Mouse (Mus musculus): ENCODE measurements around the gene Nr3c2.

Nr3c2 gene

DNA sequence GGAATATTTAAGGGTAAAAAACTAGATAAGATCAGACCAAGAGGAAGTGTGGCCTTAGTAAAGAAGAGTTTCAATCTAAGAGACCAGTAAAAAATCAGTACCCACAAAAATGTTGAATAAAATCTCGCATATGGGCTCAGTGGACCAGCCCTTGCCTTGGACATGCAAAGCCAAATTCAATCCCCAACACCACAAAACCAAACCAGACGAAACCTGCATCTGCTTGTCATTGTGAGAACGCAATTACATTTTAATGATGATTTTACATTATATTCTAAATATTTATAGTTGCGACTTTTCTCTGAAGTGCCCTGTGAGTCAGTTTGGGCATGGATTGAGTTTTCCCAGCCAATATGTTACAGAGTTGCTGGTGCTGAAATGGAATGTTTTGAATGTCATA lies 183.4 kb downstream of the Nr3c2 start:
- DNase-seq, result no peak

- DNase-seq, result no peak
Measured at GRCm38 (mm10) chr8:77086036-77086435, 186.8 kb downstream of the Nr3c2 start.

DNA sequence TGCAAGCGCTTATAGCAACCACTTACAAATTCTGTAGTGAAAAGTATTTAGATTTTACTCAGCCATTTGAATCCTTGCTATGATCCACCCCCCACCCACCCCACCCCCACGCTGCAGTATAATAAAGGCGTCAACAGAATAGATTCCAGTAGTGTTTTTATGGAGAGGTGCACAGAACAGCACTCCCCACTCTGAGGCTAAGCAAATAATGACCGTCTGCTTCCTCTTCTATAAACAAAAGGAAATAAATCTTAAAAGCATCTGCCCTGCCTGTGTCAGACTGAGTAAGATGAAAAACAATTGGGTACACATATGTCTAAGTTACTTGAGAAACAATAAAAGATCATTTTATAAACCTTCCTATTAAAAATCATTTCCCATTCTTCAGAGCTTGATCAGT lies 197.5 kb downstream of the Nr3c2 start:
- no peak for DNase-seq

- DNase-seq, result no peak
Measured at GRCm38 (mm10) chr8:77098101-77098500, 198.9 kb downstream of the Nr3c2 start.

DNA sequence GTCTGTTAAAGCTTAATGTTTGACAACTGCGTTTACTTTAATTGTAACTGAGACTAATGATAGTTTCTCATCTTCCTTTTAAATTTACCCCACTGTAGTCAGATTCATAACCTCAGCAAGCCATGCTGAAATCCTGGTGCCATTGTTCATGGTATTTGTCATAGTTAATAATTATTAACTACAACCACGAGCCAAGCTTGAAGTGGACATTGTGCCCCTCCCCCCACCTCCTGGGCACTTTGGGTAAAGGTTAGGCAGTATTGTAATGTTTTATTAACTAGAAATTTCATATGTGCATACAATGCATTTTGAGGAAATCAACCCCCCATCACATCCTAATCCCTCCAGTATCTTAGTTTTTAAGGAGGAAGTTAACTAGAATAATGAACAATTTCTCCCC lies 201.1 kb downstream of the Nr3c2 start:
- DNase-seq, result no peak

DNA sequence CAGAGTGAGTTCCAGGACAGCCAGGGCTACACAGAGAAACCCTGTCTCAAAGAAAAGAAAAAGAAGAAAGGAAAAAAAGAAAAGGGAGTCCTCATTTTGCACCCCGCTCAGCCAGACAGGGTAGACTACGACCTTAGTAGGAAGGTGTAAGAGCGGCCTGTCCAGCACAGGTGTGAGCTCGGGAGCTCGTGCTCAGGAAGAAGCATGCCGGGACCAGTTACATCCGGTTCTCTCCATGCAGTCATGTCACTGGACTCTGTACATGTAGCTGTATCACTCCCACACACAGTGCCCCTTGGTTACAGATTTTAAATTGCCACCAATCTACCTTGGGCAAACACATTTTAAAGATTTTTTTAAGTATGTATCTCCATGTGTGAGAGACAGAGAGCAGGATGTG lies 203.6 kb downstream of the Nr3c2 start:
- DNase-seq, result no peak

GRCm38 (mm10) chr8:77112719-77113118 lies 213.5 kb downstream of the Nr3c2 start:
- DNase-seq, result no peak

GRCm38 (mm10) chr8:77114769-77115168 lies 215.5 kb downstream of the Nr3c2 start:
- no peak for DNase-seq

DNA sequence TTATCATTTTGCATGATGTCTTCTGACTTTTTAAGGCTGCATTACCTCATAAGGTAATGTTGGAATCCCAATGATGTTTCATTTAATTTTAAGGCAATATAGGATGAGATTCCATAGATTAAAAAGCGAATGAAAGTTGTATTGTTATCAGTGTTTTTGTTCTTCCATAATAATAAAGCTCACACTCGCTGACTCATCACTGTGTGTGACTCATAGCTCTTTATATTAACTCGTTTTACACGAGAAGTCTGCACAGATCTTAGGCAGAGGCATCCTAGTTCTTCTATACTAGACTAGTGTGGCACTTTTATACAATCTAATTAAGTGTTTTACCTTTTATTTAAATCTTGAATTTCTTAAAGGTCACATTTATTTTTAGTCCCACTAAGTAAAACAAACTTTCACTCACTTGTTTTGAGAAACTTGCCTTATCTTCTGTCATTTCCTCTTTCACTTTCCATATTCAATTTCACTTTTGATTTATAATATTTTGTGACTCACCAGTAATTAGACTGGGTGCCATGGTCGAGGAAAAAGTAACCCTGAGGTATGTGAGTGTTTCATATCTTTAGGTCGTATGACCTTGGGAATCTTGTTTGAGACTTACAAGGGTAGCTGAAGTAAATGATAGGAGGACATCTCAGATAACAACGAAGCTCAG lies 217.3 kb downstream of the Nr3c2 start:
- DNase-seq, result no peak

GRCm38 (mm10) chr8:77120810-77121570 lies 221.7 kb downstream of the Nr3c2 start:
- DNase-seq, result no peak

DNA sequence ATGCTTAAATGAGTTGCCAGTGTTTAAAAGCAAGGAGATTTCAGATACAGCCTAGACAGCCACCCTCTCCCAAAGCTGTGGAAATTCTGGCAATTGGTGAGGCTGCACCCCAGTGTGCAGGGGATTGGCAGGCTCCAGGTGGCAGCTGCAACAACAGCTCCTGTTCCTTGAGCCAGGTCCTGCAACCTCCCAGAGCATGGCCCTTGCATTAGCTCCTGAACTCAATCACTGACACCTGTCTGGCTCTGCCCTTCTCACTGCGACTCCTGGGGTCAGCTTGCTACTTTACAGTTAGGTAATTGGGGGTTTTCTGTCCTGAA lies 222.3 kb downstream of the Nr3c2 start:
- peak in 1 of 2 experiments; percentile 9 for DNase-seq

GRCm38 (mm10) chr8:77122300-77122699 lies 223.1 kb downstream of the Nr3c2 start:
- no peak for DNase-seq

DNA sequence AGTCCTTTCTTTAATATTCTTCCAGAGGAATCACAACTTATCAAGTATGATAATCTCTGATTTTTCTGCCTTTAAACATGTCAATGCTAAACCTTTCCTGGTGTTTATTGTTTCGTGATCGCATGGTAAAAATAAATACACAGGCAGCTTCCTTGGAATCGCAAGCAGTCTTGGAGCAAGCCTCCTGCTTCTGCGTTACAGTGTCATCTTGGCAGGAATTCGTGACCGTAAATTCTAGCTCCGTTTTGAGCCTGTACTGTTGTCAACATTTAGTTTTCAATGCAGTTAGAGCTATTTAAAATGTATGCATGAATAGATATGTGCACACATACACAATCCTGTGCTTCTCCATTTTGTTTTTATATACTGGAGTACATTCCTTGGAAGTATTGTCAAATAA lies 226.5 kb downstream of the Nr3c2 start:
- no peak for DNase-seq

- DNase-seq, result no peak
Measured at GRCm38 (mm10) chr8:77128006-77128405, 228.8 kb downstream of the Nr3c2 start.

GRCm38 (mm10) chr8:77132903-77133637 lies 233.8 kb downstream of the Nr3c2 start:
- DNase-seq, result no peak

- DNase-seq, result no peak
Measured at GRCm38 (mm10) chr8:77133797-77134385, 234.6 kb downstream of the Nr3c2 start.

DNA sequence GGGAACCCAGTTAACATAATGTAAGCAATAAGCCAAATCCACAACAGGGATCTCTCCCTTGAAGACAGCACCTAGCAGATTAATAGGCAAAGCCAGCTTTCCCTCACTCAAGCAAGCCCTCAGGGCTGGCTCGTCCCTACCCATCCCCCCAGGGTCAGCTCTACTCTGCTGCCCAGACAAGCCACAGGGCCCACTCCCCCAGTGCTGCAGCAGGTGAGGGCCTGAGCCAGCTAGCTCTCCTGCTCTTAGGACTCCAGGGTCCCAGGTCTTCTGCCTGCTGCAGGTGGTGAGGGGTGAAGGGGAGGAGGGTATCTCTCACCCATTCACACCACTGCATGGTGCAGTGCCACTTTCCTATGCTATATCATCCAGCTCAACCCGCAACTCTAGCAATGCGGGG lies 246.0 kb downstream of the Nr3c2 start:
- no peak for DNase-seq

GRCm38 (mm10) chr8:77154496-77154895 lies 255.3 kb downstream of the Nr3c2 start:
- DNase-seq, result no peak

GRCm38 (mm10) chr8:77169320-77169719 lies 270.1 kb downstream of the Nr3c2 start:
- no peak for DNase-seq

- DNase-seq, result no peak
Measured at GRCm38 (mm10) chr8:77169757-77170438, 270.7 kb downstream of the Nr3c2 start.

- DNase-seq, result no peak
Measured at GRCm38 (mm10) chr8:77170439-77170759, 271.2 kb downstream of the Nr3c2 start.

DNA sequence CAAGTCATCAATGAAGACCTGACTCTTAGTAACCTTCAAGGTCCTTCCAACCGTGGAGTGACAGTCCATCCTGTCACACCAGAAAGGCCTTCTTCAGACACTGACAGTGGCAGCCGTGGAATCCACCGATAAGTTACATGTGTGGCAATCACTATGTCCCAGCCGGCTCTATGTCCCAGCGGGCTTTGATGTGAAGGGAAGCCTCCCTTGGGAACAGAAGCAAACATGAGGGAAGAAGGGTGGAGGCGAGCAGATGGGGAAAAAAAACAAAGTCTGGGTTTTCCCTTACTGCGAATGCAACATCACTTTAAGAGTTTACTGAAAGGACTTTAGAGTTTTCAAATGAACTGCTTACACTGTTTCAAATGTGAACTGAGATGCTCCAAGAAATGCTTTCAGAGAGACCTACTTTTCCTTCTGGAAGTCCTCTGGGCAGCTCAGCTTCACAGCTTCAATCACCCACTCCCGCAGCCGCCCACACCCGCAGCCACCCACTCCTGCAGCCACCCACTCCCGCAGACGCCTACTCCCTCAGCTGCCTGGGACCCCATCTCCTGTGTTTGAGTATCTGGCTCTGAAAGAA lies 273.9 kb downstream of the Nr3c2 start:
- DNase-seq, result no peak

DNA sequence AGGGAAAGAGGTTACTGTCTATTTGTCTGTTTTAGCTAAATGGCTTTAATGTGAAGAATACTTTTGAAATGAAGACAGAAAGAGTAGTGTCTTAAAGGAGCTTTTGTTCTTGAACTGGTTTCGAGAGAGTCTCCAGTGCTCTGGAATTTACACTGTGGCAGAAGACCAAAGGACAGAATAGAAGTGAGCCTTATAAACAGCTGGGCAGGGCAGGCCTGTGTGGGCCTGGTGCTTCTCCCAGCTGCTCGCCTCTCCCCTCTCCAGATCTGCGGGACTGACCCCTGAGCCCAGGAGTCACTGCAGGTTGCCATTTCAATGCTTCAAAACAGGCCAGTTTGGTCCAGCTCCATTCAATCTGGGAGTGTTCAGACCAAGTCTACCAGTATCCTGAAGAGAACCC lies 274.5 kb downstream of the Nr3c2 start:
- no peak for DNase-seq

Measured in cerebellum, postnatal 36 days (tissue).